Mouse (Mus musculus): ENCODE data around the gene Ccr10. TPM values are rescaled to one million over a fixed set of nuclear protein-coding genes. Genes with fewer than 3 reads are reported as not detected.

The Ccr10 gene
- polyA plus RNA-seq, 2 experiments, result not detected

DNA sequence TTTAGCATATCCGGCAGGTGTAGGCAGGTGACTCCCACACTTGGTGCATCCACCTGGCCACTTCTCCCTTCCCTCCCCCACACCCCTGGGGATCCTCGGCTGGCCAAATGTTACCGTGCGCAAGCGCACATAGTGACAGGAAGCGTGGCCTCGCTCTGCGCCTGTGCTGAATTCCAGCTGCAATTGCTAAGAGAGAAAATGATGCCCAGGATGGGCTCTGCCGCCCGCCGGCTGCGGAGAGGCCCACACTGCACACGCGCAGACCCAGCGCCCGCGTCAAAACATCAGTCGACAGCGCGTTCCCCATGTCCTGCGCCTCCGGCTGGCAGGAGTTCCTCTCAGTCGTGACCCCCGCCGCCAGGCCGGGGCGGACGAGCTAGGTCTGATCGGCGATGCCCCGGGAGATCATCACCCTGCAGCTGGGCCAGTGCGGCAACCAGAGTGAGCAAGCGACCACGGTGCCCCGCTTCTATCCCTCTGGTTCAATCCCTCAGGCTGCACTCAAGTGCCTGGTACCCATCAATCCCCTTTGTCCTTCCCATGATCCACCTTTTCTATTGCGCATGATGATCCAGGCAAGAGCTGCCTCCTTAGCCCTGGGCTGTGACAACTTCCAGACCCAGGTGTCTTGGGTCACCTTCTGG is 19.4 kb downstream of the Ccr10 start, which contains the start of gene Tubg2:
Tubg2 (plus strand) TSS at position 180 of the 644 bp plus-strand sequence.
- Histone ChIP-seq H3K27ac (no peak within 1 kb of the TSS), H3K4me2 (ENCODE audit: low read depth) (peak within 1 kb of the TSS; percentile 47), H3K27me3 (ENCODE audit: control insufficient read depth, insufficient read depth, low read length) (peaks cover 36% of the 10 kb centered on the region), H3K4me3 (ENCODE audit: insufficient read depth in 1 of 2, low read depth in 2 of 2, low read length in 2 of 2) (peak within 1 kb of the TSS; percentile 26 to 30; a peak in 3 of 4 replicates), H3K9me3 (ENCODE audit: control insufficient read depth, low read length) (no peaks in the 10 kb centered on the region), H3K36me3 (replicated peaks; ENCODE audit: control insufficient read depth, insufficient read depth, low read depth) (no peaks in the 10 kb centered on the region), H3K4me1 (replicated peaks; ENCODE audit: control insufficient read depth in 2 of 2, insufficient read depth in 2 of 2, low read length in 1 of 2) (peaks cover 0 to 2% of the 10 kb centered on the region in 2 experiments; a peak in 1 of 4 replicates), H3K9ac (replicated peaks) (no peak within 1 kb of the TSS)
- ATAC-seq (ENCODE audit: insufficient read depth), result no peak
- TF ChIP-seq CTCF (IDR thresholded peaks at IDR 0.05; ENCODE audit: low read depth), result no peak
- no peak for TF ChIP-seq EP300 (IDR thresholded peaks at IDR 0.05; ENCODE audit: low read depth)
- 5% methylated on average over 36 of the region's 36 CpGs for WGBS (ENCODE audit: insufficient replicate concordance)
- no peak for DNase-seq (ENCODE audit: low read depth in 3 of 3, low spot score in 3 of 3)

DNA sequence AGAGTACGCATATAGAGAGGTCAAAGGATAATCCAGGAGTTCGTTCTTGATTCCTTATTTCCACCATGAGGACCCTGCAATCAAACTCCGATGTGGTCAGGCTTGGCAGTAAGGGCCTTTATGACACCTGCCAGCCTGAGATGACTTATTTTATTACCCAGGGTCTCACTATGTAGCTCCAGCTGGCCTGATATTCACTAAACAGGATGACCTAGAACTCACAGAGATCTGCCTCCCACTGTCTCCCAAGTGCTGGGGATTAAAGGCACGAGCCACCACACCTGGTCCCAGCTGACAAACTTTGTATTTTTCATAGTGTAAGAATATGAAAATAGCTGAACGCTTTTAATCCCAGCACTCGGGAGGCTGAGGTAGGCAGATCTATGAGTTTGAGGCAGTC is 20.1 kb downstream of the Ccr10 start:
- WGBS (ENCODE audit: insufficient replicate concordance), result 56% methylated on average over 6 of the region's 6 CpGs
- Histone ChIP-seq H3K27ac (no peak overlapping the region), H3K9ac (replicated peaks) (no peak overlapping the region), H3K4me3 (ENCODE audit: insufficient read depth in 1 of 2, low read depth in 2 of 2, low read length in 2 of 2) (no peak overlapping the region), H3K36me3 (replicated peaks; ENCODE audit: control insufficient read depth, insufficient read depth, low read depth) (no peaks in the 10 kb centered on the region), H3K27me3 (ENCODE audit: control insufficient read depth, insufficient read depth, low read length) (peaks cover 36% of the 10 kb centered on the region), H3K9me3 (ENCODE audit: control insufficient read depth, low read length) (no peaks in the 10 kb centered on the region), H3K4me2 (ENCODE audit: low read depth) (no peak overlapping the region), H3K4me1 (replicated peaks; ENCODE audit: control insufficient read depth in 2 of 2, insufficient read depth in 2 of 2, low read length in 1 of 2) (peaks cover 0 to 2% of the 10 kb centered on the region in 2 experiments; a peak in 1 of 4 replicates)
- TF ChIP-seq EP300 (IDR thresholded peaks at IDR 0.05; ENCODE audit: low read depth) (no peak), CTCF (IDR thresholded peaks at IDR 0.05; ENCODE audit: low read depth) (no peak)
- ATAC-seq (ENCODE audit: insufficient read depth) (no peak), DNase-seq (ENCODE audit: low read depth in 3 of 3, low spot score in 3 of 3) (no peak)

DNA sequence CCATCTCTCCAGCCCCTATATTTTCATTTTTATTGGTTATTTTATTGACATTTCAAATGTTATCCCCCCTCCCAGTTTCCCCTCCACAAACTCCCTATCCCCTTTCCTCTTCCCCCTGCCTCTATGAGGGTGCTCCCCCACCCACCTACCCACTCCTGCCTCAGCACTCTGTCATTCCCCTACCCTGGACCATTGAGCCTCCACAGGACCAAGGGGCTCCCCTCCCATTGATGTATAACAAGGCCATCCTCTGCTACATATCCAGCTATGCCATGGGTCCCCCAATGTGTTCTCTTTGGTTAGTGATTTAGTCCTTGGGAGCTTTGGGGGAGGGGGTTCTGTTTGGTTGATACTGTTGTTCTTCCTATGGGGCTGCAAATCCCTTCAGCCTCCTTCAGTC is 20.6 kb downstream of the Ccr10 start:
- no peak for DNase-seq (ENCODE audit: low read depth in 3 of 3, low spot score in 3 of 3)
- H3K4me2 ChIP-seq (ENCODE audit: low read depth), result no peak overlapping the region
- no peak for ATAC-seq (ENCODE audit: insufficient read depth)
- H3K4me1 ChIP-seq (replicated peaks; ENCODE audit: control insufficient read depth in 2 of 2, insufficient read depth in 2 of 2, low read length in 1 of 2), result peaks cover 0 to 2% of the 10 kb centered on the region in 2 experiments; a peak in 1 of 4 replicates
- H3K9ac ChIP-seq (replicated peaks), result no peak overlapping the region
- peaks cover 36% of the 10 kb centered on the region for H3K27me3 ChIP-seq (ENCODE audit: control insufficient read depth, insufficient read depth, low read length)
- no peak for TF ChIP-seq EP300 (IDR thresholded peaks at IDR 0.05; ENCODE audit: low read depth)
- no peak for TF ChIP-seq CTCF (IDR thresholded peaks at IDR 0.05; ENCODE audit: low read depth)
- no peaks in the 10 kb centered on the region for H3K9me3 ChIP-seq (ENCODE audit: control insufficient read depth, low read length)
- H3K4me3 ChIP-seq (ENCODE audit: insufficient read depth in 1 of 2, low read depth in 2 of 2, low read length in 2 of 2), result no peak overlapping the region
- H3K36me3 ChIP-seq (replicated peaks; ENCODE audit: control insufficient read depth, insufficient read depth, low read depth), result no peaks in the 10 kb centered on the region
- no peak overlapping the region for H3K27ac ChIP-seq

DNA sequence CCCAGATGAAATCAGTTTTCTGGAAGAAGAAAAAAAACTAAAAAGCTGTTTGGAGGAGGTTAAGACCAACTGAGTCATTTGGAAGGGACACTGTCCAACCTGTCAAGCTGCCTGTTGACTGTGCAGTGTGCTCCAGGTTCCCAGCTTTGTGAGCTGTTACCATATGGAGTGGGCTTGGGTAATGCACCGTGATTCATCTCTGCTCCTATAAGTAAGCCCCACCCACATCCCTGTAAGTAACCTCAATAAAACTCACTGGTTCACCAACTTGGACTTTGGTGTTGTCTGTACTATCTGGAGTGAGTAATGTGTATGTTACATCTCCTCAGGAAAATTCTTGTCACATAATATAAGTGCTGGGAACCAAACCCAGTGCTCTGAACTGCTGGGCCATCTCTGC is 22.4 kb downstream of the Ccr10 start:
- Histone ChIP-seq H3K4me3 (ENCODE audit: insufficient read depth in 1 of 2, low read depth in 2 of 2, low read length in 2 of 2) (no peak overlapping the region), H3K27me3 (ENCODE audit: control insufficient read depth, insufficient read depth, low read length) (peaks cover 25% of the 10 kb centered on the region), H3K9me3 (ENCODE audit: control insufficient read depth, low read length) (no peaks in the 10 kb centered on the region), H3K36me3 (replicated peaks; ENCODE audit: control insufficient read depth, insufficient read depth, low read depth) (no peaks in the 10 kb centered on the region), H3K4me2 (ENCODE audit: low read depth) (no peak overlapping the region), H3K27ac (no peak overlapping the region), H3K9ac (replicated peaks) (no peak overlapping the region), H3K4me1 (replicated peaks; ENCODE audit: control insufficient read depth in 2 of 2, insufficient read depth in 2 of 2, low read length in 1 of 2) (peaks cover 0 to 2% of the 10 kb centered on the region in 2 experiments; a peak in 2 of 4 replicates)
- no peak for DNase-seq (ENCODE audit: low read depth in 3 of 3, low spot score in 3 of 3)
- WGBS (ENCODE audit: insufficient replicate concordance), result 71% methylated on average over 1 of the region's 1 CpGs
- no peak for ATAC-seq (ENCODE audit: insufficient read depth)
- TF ChIP-seq CTCF (IDR thresholded peaks at IDR 0.05; ENCODE audit: low read depth), result no peak
- no peak for TF ChIP-seq EP300 (IDR thresholded peaks at IDR 0.05; ENCODE audit: low read depth)

DNA sequence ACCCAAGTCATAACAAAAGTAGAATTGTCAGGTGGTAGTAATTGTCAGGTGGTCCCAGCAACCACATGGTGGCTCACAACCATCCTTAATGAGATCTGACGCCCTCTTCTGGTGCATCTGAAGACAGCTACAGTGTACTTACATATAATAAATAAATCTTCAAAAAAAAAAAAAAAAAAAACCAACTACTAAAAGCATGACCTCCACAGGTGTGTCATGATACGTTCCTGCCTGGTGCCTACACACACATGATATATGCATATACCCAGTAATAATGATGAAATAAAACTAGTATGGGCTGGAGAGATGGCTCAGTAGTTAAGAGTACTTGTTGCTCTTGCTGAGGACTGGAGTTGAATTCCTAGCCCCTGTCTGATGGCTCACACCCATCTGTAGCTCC is 24.2 kb downstream of the Ccr10 start:
- H3K9me3 ChIP-seq (ENCODE audit: control insufficient read depth, low read length), result no peaks in the 10 kb centered on the region
- H3K36me3 ChIP-seq (replicated peaks; ENCODE audit: control insufficient read depth, insufficient read depth, low read depth), result no peaks in the 10 kb centered on the region
- H3K9ac ChIP-seq (replicated peaks), result no peak overlapping the region
- no peak; the same call in 1 of the 2 replicates for TF ChIP-seq CTCF (IDR thresholded peaks at IDR 0.05; ENCODE audit: low read depth)
- TF ChIP-seq EP300 (IDR thresholded peaks at IDR 0.05; ENCODE audit: low read depth), result no peak
- H3K4me3 ChIP-seq (ENCODE audit: insufficient read depth in 1 of 2, low read depth in 2 of 2, low read length in 2 of 2), result no peak overlapping the region
- DNase-seq (ENCODE audit: low read depth in 3 of 3, low spot score in 3 of 3) (no peak), ATAC-seq (ENCODE audit: insufficient read depth) (no peak)
- H3K27me3 ChIP-seq (ENCODE audit: control insufficient read depth, insufficient read depth, low read length), result peaks cover 11% of the 10 kb centered on the region
- H3K4me2 ChIP-seq (ENCODE audit: low read depth), result no peak overlapping the region
- 35% methylated on average over 2 of the region's 2 CpGs for WGBS (ENCODE audit: insufficient replicate concordance)
- peaks cover 0 to 2% of the 10 kb centered on the region in 2 experiments; a peak in 2 of 4 replicates for H3K4me1 ChIP-seq (replicated peaks; ENCODE audit: control insufficient read depth in 2 of 2, insufficient read depth in 2 of 2, low read length in 1 of 2)
- H3K27ac ChIP-seq, result no peak overlapping the region

Data from liver, embryonic 14.5 days (tissue).